Mouse (Mus musculus) inflammation-experienced regulatory T-cells, adult 6 months (primary cell): ENCODE measurements around the gene Slc19a2. TPM values are rescaled to one million over a fixed set of nuclear protein-coding genes. Genes with fewer than 3 reads are reported as not detected.

ENCODE experiments used
- polyA plus RNA-seq, 3 experiments: library from polyadenylated mRNA; unstranded; fragments of 100-300 nt; shearing (Covaris generic); gene quantifications; one replicate each; pipeline ENCODE4 v1.2.1; 2017

Gene Slc19a2
- polyA plus RNA-seq, 3 experiments from 2014 or later, result 1.3 to 2.1 (median 1.6) TPM

Other genes starting within 250 kb of the Slc19a2 start
- gene Sele, start 200.8 kb upstream of the Slc19a2 start, polyA plus RNA-seq, result under 1 TPM in 1 of 3 experiments, not detected in 2; 0.19 TPM
- gene Sell, start 187.1 kb upstream of the Slc19a2 start, polyA plus RNA-seq, result 100 to 1,000 TPM in 2 of 3 experiments, 10 to 100 TPM in 1; 60.7 to 367 (median 330) TPM
- gene Selp, start 133.8 kb upstream of the Slc19a2 start, polyA plus RNA-seq, result 1 to 10 TPM in 2 of 3 experiments, not detected in 1; 1.1 to 3.0 TPM
- gene F5, start 97.2 kb upstream of the Slc19a2 start, polyA plus RNA-seq, result not detected
- gene Ccdc181, start 26.5 kb downstream of the Slc19a2 start, polyA plus RNA-seq, result 10 to 100 TPM in 2 of 3 experiments, 1 to 10 TPM in 1; 8.4 to 11.3 (median 10.6) TPM
- gene Nme7, start 55.1 kb downstream of the Slc19a2 start, polyA plus RNA-seq, result 10 to 100 TPM; 11.5 to 19.0 (median 12.5) TPM
- 10 to 100 TPM; 22.7 to 24.3 (median 23.1) TPM for gene Blzf1, start 58.4 kb downstream of the Slc19a2 start, polyA plus RNA-seq
- 1 to 10 TPM in 2 of 3 experiments, under 1 TPM in 1; 0.19 to 3.4 (median 2.4) TPM for gene Atp1b1, start 209.3 kb downstream of the Slc19a2 start, polyA plus RNA-seq